Mouse (Mus musculus) CH12.LX (cell line): ENCODE measurements around the gene Insig1. TPM values are rescaled to one million over a fixed set of nuclear protein-coding genes. Genes with fewer than 3 reads are reported as not detected.

ENCODE experiments used
- DNase-seq: peaks from one replicate; pipeline ENCODE4 v3.0.0-alpha.2; 2013; ENCODE audit errors: extremely low read depth
- H3K27ac ChIP-seq: 2 replicates; pipeline ENCODE4 v1.5.1; 2012; ENCODE audit warnings: low read depth, mild to moderate bottlenecking, control low read depth, moderate library complexity; ENCODE audit not compliant: insufficient read depth
- H3K27me3 ChIP-seq: replicated peaks from 2 replicates; pipeline ENCODE3; 2012; ENCODE audit warnings: inconsistent platforms
- H3K36me3 ChIP-seq, 2 experiments: replicated peaks in 1 of 2; 2 replicates each; pipeline versions ENCODE3 to v1.6.1; 2012; ENCODE audit warnings: inconsistent platforms in 1 of 2, low read length in 1 of 2, mild to moderate bottlenecking in 1 of 2, mixed read lengths in 1 of 2, moderate library complexity in 1 of 2; ENCODE audit not compliant: control insufficient read depth in 1 of 2, insufficient read depth in 1 of 2
- H3K4me1 ChIP-seq, 2 experiments: 2 replicates each; pipeline ENCODE4 v1.6.1; 2012; ENCODE audit warnings: inconsistent platforms in 1 of 2, moderate library complexity in 1 of 2; ENCODE audit not compliant: insufficient read depth in 2 of 2, control insufficient read depth in 1 of 2
- H3K4me2 ChIP-seq: 2 replicates; pipeline ENCODE4 v1.6.1; 2012; ENCODE audit warnings: low read depth, mild to moderate bottlenecking, control low read depth; ENCODE audit not compliant: poor library complexity, insufficient read depth, severe bottlenecking
- H3K4me3 ChIP-seq, 3 experiments: fragments of 150-350 bp in 1 of 3; sonication (generic) in 1 of 3; replicated peaks in 1 of 3; 2 replicates each; pipeline versions ENCODE3 to v1.5.1; 2011 to 2012; ENCODE audit warnings: low read depth in 2 of 3, low read length in 2 of 3, mild to moderate bottlenecking in 2 of 3, moderate library complexity in 2 of 3, control low read depth in 1 of 3, improper control_type of control experiment in 1 of 3, inconsistent platforms in 1 of 3, mixed read lengths in 1 of 3; ENCODE audit not compliant: poor library complexity in 1 of 3
- H3K79me2 ChIP-seq: replicated peaks from 2 replicates; pipeline ENCODE4 v1.6.1; 2012; ENCODE audit warnings: mild to moderate bottlenecking, moderate library complexity; ENCODE audit not compliant: control insufficient read depth, poor library complexity, insufficient read depth, severe bottlenecking; ENCODE audit errors: extremely low read depth
- H3K9ac ChIP-seq: 2 replicates; pipeline ENCODE4 v1.6.1; 2012; ENCODE audit warnings: low read depth, mild to moderate bottlenecking, control low read depth, moderate library complexity; ENCODE audit not compliant: insufficient read depth
- H3K9me3 ChIP-seq: replicated peaks from 2 replicates; pipeline ENCODE3; 2012; ENCODE audit warnings: low read length, inconsistent platforms, mixed read lengths
- BHLHE40 ChIP-seq: IDR thresholded peaks from 2 replicates; pipeline ENCODE4 v1.6.1; 2011; ENCODE audit warnings: mild to moderate bottlenecking, low read depth, low read length, improper control_type of control experiment
- CHD2 ChIP-seq: IDR thresholded peaks from 2 replicates; pipeline ENCODE4 v1.6.1; 2011; ENCODE audit warnings: low read length, improper control_type of control experiment
- CTCF ChIP-seq, 2 experiments: IDR thresholded peaks in 1 of 2; conservative IDR thresholded peaks in 1 of 2; 2 replicates each; pipeline ENCODE4 v1.5.1; 2011 to 2012; ENCODE audit warnings: low read depth in 2 of 2, low read length in 2 of 2, improper control_type of control experiment in 1 of 2, inconsistent platforms in 1 of 2, mild to moderate bottlenecking in 1 of 2, moderate library complexity in 1 of 2
- E2F4 ChIP-seq: IDR thresholded peaks from 2 replicates; pipeline ENCODE4 v1.6.1; 2011; ENCODE audit warnings: low read depth, low read length, improper control_type of control experiment; ENCODE audit not compliant: insufficient replicate concordance
- ELF1 ChIP-seq: IDR thresholded peaks from 2 replicates; pipeline ENCODE4 v1.6.1; 2014; ENCODE audit warnings: low read depth, mild to moderate bottlenecking, inconsistent platforms, low read length, improper control_type of control experiment
- EP300 ChIP-seq: IDR thresholded peaks from 2 replicates; pipeline ENCODE4 v1.6.1; 2011; ENCODE audit warnings: low read length, improper control_type of control experiment
- HCFC1 ChIP-seq: IDR thresholded peaks from 2 replicates; pipeline ENCODE4 v1.6.1; 2012; ENCODE audit warnings: low read depth, mild to moderate bottlenecking, inconsistent platforms, low read length, improper control_type of control experiment
- IRF4 ChIP-seq: IDR thresholded peaks from 2 replicates; pipeline ENCODE4 v1.6.1; 2014; ENCODE audit warnings: low read depth, mild to moderate bottlenecking, inconsistent platforms, low read length, improper control_type of control experiment
- JUN ChIP-seq: IDR thresholded peaks from 2 replicates; pipeline ENCODE4 v1.6.1; 2011; ENCODE audit warnings: low read depth, mild to moderate bottlenecking, low read length, improper control_type of control experiment, moderate library complexity; ENCODE audit not compliant: insufficient read depth
- MAFK ChIP-seq: IDR thresholded peaks from 2 replicates; pipeline ENCODE4 v1.6.1; 2011; ENCODE audit warnings: low read length, improper control_type of control experiment; ENCODE audit not compliant: insufficient replicate concordance
- MAX ChIP-seq: IDR thresholded peaks from 2 replicates; pipeline ENCODE4 v1.6.1; 2011; ENCODE audit warnings: low read length, improper control_type of control experiment
- MXI1 ChIP-seq: IDR thresholded peaks from 2 replicates; pipeline ENCODE4 v1.6.1; 2011; ENCODE audit warnings: mild to moderate bottlenecking, low read depth, low read length, improper control_type of control experiment
- NELFE ChIP-seq: IDR thresholded peaks from 2 replicates; pipeline ENCODE4 v1.6.1; 2011; ENCODE audit warnings: low read depth, low read length, improper control_type of control experiment
- POLR2AphosphoS2 ChIP-seq: IDR thresholded peaks from 2 replicates; pipeline ENCODE4 v1.6.1; 2011; ENCODE audit warnings: low read depth, low read length, improper control_type of control experiment
- SMC3 ChIP-seq: IDR thresholded peaks from 2 replicates; pipeline ENCODE4 v1.6.1; 2011; ENCODE audit warnings: low read depth, low read length, improper control_type of control experiment
- TCF12 ChIP-seq: IDR thresholded peaks from 2 replicates; pipeline ENCODE4 v1.6.1; 2014; ENCODE audit warnings: low read depth, mild to moderate bottlenecking, inconsistent platforms, low read length, improper control_type of control experiment
- USF1 ChIP-seq: IDR thresholded peaks from 2 replicates; pipeline ENCODE4 v1.6.1; 2014; ENCODE audit warnings: low read depth, mild to moderate bottlenecking, inconsistent platforms, low read length, improper control_type of control experiment
- ZMIZ1 ChIP-seq: IDR thresholded peaks from 2 replicates; pipeline ENCODE4 v1.6.1; 2012; ENCODE audit warnings: low read depth, mild to moderate bottlenecking, inconsistent platforms, low read length, improper control_type of control experiment
- dilution Hi-C: fragments of 300-500 bp; cut with MboI; formaldehyde crosslinking; loops from 2 replicates; pipeline ENCODE4 v1.14.3; 2020; ENCODE audit warnings: low sequenced_read_pairs; ENCODE audit not compliant: extremely low pct_unique_long_range_greater_than_20kb, extremely low pct_ligation_motif_present
- in situ Hi-C: fragments of 300-500 bp; cut with MboI; formaldehyde crosslinking; loops from 3 replicates; pipeline ENCODE4 v1.14.3; 2019; ENCODE audit warnings: low sequenced_read_pairs, low pct_ligation_motif_present, low pct_unique_long_range_greater_than_20kb, mixed read lengths
- polyA plus RNA-seq: library from polyadenylated mRNA; unstranded; fragments of >175 nt; gene quantifications from 2 replicates; pipeline ENCODE4 v1.2.1, GENCODE M21; 2012; ENCODE audit warnings: low read depth; ENCODE audit not compliant: insufficient read length
- total RNA-seq, 2 experiments: library from RNA; depleted of rRNA; stranded (reverse); fragments of 300-350 nt in 1 of 2; fragments of >200 nt in 1 of 2; gene quantifications; 2 replicates each; pipeline ENCODE4 v1.2.3; 2012 to 2014

Gene Insig1
- total and polyA plus RNA-seq, 3 experiments, result 79.4 to 217 (median 96.9) TPM

DNA sequence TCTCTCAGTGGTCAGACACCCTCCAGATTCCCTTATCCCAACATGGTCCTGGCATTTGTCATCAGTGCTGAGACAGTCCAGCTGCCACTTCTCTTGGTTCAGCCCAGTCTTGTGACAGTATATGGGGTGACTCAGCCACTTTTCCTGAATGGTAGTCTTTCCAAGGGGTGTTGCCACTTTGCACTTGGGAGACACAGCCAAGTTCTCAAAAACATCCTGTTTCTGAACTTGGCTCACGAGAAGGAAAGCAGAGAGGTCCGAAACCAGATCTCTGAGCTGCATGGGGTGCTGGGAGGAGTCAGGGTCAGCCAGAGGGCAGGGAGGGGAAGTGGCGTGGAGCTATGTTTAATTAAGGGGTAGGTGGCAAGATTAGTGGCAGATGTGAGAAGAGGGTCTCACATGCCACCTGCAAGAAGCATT lies 34.0 kb upstream of the Insig1 start:
- Histone ChIP-seq H3K79me2 (no peaks in the 10 kb centered on the region), H3K4me1 (peaks cover 0 to 17% of the 10 kb centered on the region in 2 experiments; a peak in 2 of 4 replicates), H3K36me3 (no peaks in the 10 kb centered on the region), H3K9me3 (no peaks in the 10 kb centered on the region), H3K27ac (no peak overlapping the region), H3K9ac (no peak overlapping the region)
- in situ Hi-C loops, result no loop called here
- no peak for DNase-seq
- dilution Hi-C loops, result no loop called here
- TF ChIP-seq POLR2AphosphoS2 (no peak), CTCF (conservative IDR thresholded peaks at IDR 0.05 in 1 of 2, IDR thresholded peaks at IDR 0.05 in 1 of 2; ENCODE audit: low read depth in 2 of 2, low read length in 2 of 2) (no peak), ELF1 (no peak), EP300 (no peak), SMC3 (no peak), MAFK (no peak)
- TF ChIP-seq, all 38 proteins: peak for 0
- no peak overlapping the region for H3K4me2 ChIP-seq
- H3K27me3 ChIP-seq, result no peaks in the 10 kb centered on the region
- H3K4me3 ChIP-seq, result no peak overlapping the region

GRCm38 (mm10) chr5:28037639-28038038 lies 33.5 kb upstream of the Insig1 start:
- no peak overlapping the region for H3K4me2 ChIP-seq
- H3K27ac ChIP-seq, result no peak overlapping the region
- no peak overlapping the region for H3K9ac ChIP-seq
- dilution Hi-C loops (no loop called here), in situ Hi-C loops (no loop called here)
- no peaks in the 10 kb centered on the region for H3K36me3 ChIP-seq
- no peak overlapping the region for H3K4me3 ChIP-seq
- H3K9me3 ChIP-seq, result no peaks in the 10 kb centered on the region
- no peaks in the 10 kb centered on the region for H3K79me2 ChIP-seq
- TF ChIP-seq MAX (no peak), TCF12 (no peak), IRF4 (no peak), CHD2 (no peak), JUN (no peak), SMC3 (no peak), ZMIZ1 (no peak), E2F4 (no peak), HCFC1 (no peak), EP300 (no peak), MXI1 (no peak), USF1 (no peak), NELFE (no peak), BHLHE40 (no peak)
- TF ChIP-seq, all 38 proteins: peak for 0
- H3K27me3 ChIP-seq, result no peaks in the 10 kb centered on the region
- H3K4me1 ChIP-seq, result peaks cover 0 to 17% of the 10 kb centered on the region in 2 experiments; a peak in 2 of 4 replicates
- no peak for DNase-seq
